Mouse (Mus musculus): ENCODE results near the gene Rogdi. TPM values are rescaled to one million over a fixed set of nuclear protein-coding genes. Genes with fewer than 3 reads are reported as not detected.
A peak's percentile ranks its signal among the peaks of the same experiment; 100 is the strongest.

Rogdi gene
- 58.9 and 60.4 TPM in 2 replicates for polyA plus RNA-seq (2015; fragmentation: Nextera tagmentation; extraction: Ambion mirVana)

GRCm38 (mm10) chr16:5013054-5013838, at the start of gene Rogdi:
Gene Rogdi (minus strand): TSS chr16:5013553.
- Histone ChIP-seq H3K27me3 (replicated peaks; ENCODE audit: insufficient read depth, low read length) (no peaks in the 10 kb centered on the region), H3K4me2 (replicated peaks; ENCODE audit: low read depth, low read length) (peak within 1 kb of the TSS; percentile 87), H3K36me3 (ENCODE audit: insufficient read depth, low read length) (peaks cover 20% of the 10 kb centered on the region), H3K4me3 (ENCODE audit: low read depth, low read length) (peak within 1 kb of the TSS; percentile 65), H3K9ac (replicated peaks; ENCODE audit: low read depth) (peak within 1 kb of the TSS; percentile 39; the same call in 1 of the 2 replicates), H3K4me1 (ENCODE audit: insufficient read depth, low read depth, low read length) (peaks cover 9% of the 10 kb centered on the region; the same call in 1 of the 2 replicates), H3K9me3 (ENCODE audit: low read length) (no peaks in the 10 kb centered on the region), H3K27ac (ENCODE audit: low read length) (peak within 1 kb of the TSS; percentile 43; the same call in 1 of the 2 replicates)
- peak; percentile 100 for DNase-seq (ENCODE audit: low spot score)
- peak; percentile 50 for TF ChIP-seq CTCF (IDR thresholded peaks at IDR 0.05)
- no peak for TF ChIP-seq EP300 (IDR thresholded peaks at IDR 0.05)
- under 1% methylated on average over 61 of the region's 63 CpGs for WGBS
- peak; percentile 99 for ATAC-seq

DNA sequence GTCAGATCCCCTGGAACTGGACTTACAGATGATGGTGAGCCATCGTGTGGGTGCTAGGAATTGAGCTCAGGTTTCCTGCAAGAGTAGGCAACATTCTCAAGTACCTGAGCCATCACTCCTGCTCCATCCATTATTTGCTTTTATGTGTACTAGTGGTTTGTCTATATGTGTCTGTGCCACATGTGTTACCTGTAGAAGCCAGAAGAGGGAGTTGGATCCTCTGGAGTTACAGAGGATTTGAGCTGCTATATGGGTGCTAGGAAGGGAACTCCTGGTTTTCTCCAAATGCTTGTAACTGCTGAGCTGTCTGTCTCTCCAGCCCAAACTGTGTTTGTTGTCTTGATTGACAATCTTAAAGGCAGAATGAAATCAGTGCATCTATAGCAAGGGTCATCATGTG, 44.8 kb upstream of the Rogdi start:
- no peak overlapping the region for H3K27ac ChIP-seq (ENCODE audit: low read length)
- no peaks in the 10 kb centered on the region for H3K27me3 ChIP-seq (replicated peaks; ENCODE audit: insufficient read depth, low read length)
- peaks cover 20% of the 10 kb centered on the region; the same call in 1 of the 2 replicates for H3K36me3 ChIP-seq (ENCODE audit: insufficient read depth, low read length)
- no peak overlapping the region for H3K4me2 ChIP-seq (replicated peaks; ENCODE audit: low read depth, low read length)
- H3K9ac ChIP-seq (replicated peaks; ENCODE audit: low read depth) = no peak overlapping the region
- H3K9me3 ChIP-seq (ENCODE audit: low read length) = no peaks in the 10 kb centered on the region
- H3K4me3 ChIP-seq (ENCODE audit: low read depth, low read length) = no peak overlapping the region
- 74% methylated on average over 1 of the region's 1 CpGs for WGBS
- H3K4me1 ChIP-seq (ENCODE audit: insufficient read depth, low read depth, low read length) = no peaks in the 10 kb centered on the region
- DNase-seq (ENCODE audit: low spot score) (peak; percentile 32), ATAC-seq (0 out of 2 replicates have a peak, but pooled peaks have one; percentile 41)
- TF ChIP-seq EP300 (IDR thresholded peaks at IDR 0.05) = no peak
- peak; percentile 65 for TF ChIP-seq CTCF (IDR thresholded peaks at IDR 0.05)

GRCm38 (mm10) chr16:5050251-5051110, 37.1 kb upstream of the Rogdi start:
- peak; percentile 86 for DNase-seq (ENCODE audit: low spot score)
- TF ChIP-seq EP300 (IDR thresholded peaks at IDR 0.05) (no peak), CTCF (IDR thresholded peaks at IDR 0.05) (peak; percentile 45; the same call in 1 of the 2 replicates)

DNA sequence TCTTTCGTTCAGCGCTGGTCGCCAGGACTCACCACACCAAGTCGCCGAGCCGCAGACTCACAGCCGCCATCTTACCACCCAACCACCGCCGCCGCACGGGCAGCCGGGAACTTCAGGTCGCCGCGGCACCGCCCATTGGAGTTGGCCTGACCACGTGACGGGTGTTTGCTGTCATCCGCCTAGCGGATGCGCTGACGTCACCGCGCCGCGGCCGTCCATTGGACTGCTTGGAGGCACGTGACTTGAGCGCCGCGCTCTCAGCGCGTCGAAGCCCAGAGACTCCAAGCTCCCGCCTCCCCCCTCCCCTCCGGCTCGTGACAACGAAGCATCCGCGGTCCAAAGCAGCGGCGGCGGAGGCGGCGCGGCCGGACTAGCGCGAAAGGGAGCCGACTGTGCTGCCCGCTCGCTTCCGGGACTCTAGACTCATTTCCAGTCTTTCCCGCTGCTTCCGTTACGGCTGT, 36.5 kb upstream of the Rogdi start, which contains the start of the genes Glyr1 and Ubn1:
Gene Glyr1, minus strand, starts transcription at position 90 of the 461 bp plus-strand sequence.
Gene Ubn1, plus strand, starts transcription at position 284 of the 461 bp plus-strand sequence.
- DNase-seq (ENCODE audit: low spot score) = peak; percentile 100
- WGBS = under 1% methylated on average over 52 of the region's 56 CpGs
- Histone ChIP-seq H3K36me3 (ENCODE audit: insufficient read depth, low read length) (peaks cover 4% of the 10 kb centered on the region; the same call in 1 of the 2 replicates), H3K27ac (ENCODE audit: low read length) (peak within 1 kb of the TSS; percentile 100), H3K9ac (replicated peaks; ENCODE audit: low read depth) (peak within 1 kb of the TSS; percentile 93), H3K9me3 (ENCODE audit: low read length) (no peaks in the 10 kb centered on the region), H3K27me3 (replicated peaks; ENCODE audit: insufficient read depth, low read length) (no peaks in the 10 kb centered on the region), H3K4me1 (ENCODE audit: insufficient read depth, low read depth, low read length) (peaks cover 4% of the 10 kb centered on the region; the same call in 1 of the 2 replicates), H3K4me2 (replicated peaks; ENCODE audit: low read depth, low read length) (peak within 1 kb of the TSS; percentile 90), H3K4me3 (ENCODE audit: low read depth, low read length) (peak within 1 kb of the TSS; percentile 96)
- TF ChIP-seq EP300 (IDR thresholded peaks at IDR 0.05) = no peak
- TF ChIP-seq CTCF (IDR thresholded peaks at IDR 0.05) = no peak; the same call in 1 of the 2 replicates
- ATAC-seq = peak; percentile 98

More at GRCm38 (mm10) chr16:5050251-5051110, 37.1 kb upstream of the Rogdi start:
- H3K4me3 ChIP-seq (ENCODE audit: low read depth, low read length) = peak overlapping the region; percentile 96
- H3K27me3 ChIP-seq (replicated peaks; ENCODE audit: insufficient read depth, low read length) = no peaks in the 10 kb centered on the region
- peak; percentile 59 for ATAC-seq
- H3K4me2 ChIP-seq (replicated peaks; ENCODE audit: low read depth, low read length) = peak overlapping the region; percentile 90
- peak overlapping the region; percentile 92 for H3K9ac ChIP-seq (replicated peaks; ENCODE audit: low read depth)
- no peaks in the 10 kb centered on the region for H3K9me3 ChIP-seq (ENCODE audit: low read length)
- WGBS = 2% methylated on average over 70 of the region's 78 CpGs
- H3K4me1 ChIP-seq (ENCODE audit: insufficient read depth, low read depth, low read length) = peaks cover 4% of the 10 kb centered on the region; the same call in 1 of the 2 replicates
- H3K27ac ChIP-seq (ENCODE audit: low read length) = peak overlapping the region; percentile 100
- H3K36me3 ChIP-seq (ENCODE audit: insufficient read depth, low read length) = peaks cover 6% of the 10 kb centered on the region; the same call in 1 of the 2 replicates

- H3K27me3 ChIP-seq (replicated peaks; ENCODE audit: insufficient read depth, low read length) = no peaks in the 10 kb centered on the region
- peaks cover 4% of the 10 kb centered on the region; the same call in 1 of the 2 replicates for H3K4me1 ChIP-seq (ENCODE audit: insufficient read depth, low read depth, low read length)
- under 1% methylated on average over 37 of the region's 38 CpGs for WGBS
- TF ChIP-seq CTCF (IDR thresholded peaks at IDR 0.05) (no peak), EP300 (IDR thresholded peaks at IDR 0.05) (no peak)
- peak overlapping the region; percentile 85 for H3K4me2 ChIP-seq (replicated peaks; ENCODE audit: low read depth, low read length)
- H3K4me3 ChIP-seq (ENCODE audit: low read depth, low read length) = peak overlapping the region; percentile 96
- ATAC-seq (peak; percentile 49), DNase-seq (ENCODE audit: low spot score) (peak; percentile 59)
- H3K9ac ChIP-seq (replicated peaks; ENCODE audit: low read depth) = peak overlapping the region; percentile 93
- H3K36me3 ChIP-seq (ENCODE audit: insufficient read depth, low read length) = peaks cover 7% of the 10 kb centered on the region; the same call in 1 of the 2 replicates
- no peaks in the 10 kb centered on the region for H3K9me3 ChIP-seq (ENCODE audit: low read length)
- peak overlapping the region; percentile 100 for H3K27ac ChIP-seq (ENCODE audit: low read length)
Observed at GRCm38 (mm10) chr16:5049182-5049773, 35.9 kb upstream of the Rogdi start.
